Mouse (Mus musculus) liver, postnatal 0 days (tissue): Measurements from ENCODE around the gene Kcnk12. TPM values are rescaled to one million over a fixed set of nuclear protein-coding genes. Genes with fewer than 3 reads are reported as not detected.

Source experiments
- ATAC-seq: fragments of 200-750 bp; cut with Nextera tagmentation; 2 replicates; pipeline ENCODE4 v1.8.0; 2017; ENCODE audit warnings: mild to moderate bottlenecking, moderate library complexity
- DNase-seq: peaks from one replicate; pipeline ENCODE4 v3.0.0-alpha.2; 2016
- H3K27ac ChIP-seq: fragments of 300-500 bp; sonication (generic); 2 replicates; pipeline ENCODE4 v1.5.1; 2014; ENCODE audit warnings: antibody characterized with exemption, moderate library complexity, mild to moderate bottlenecking, low read depth
- H3K27me3 ChIP-seq: fragments of 300-500 bp; sonication (generic); 2 replicates; pipeline ENCODE4 v1.6.1; 2014; ENCODE audit warnings: low read length, control low read depth, mixed read lengths; ENCODE audit not compliant: insufficient read depth
- H3K36me3 ChIP-seq: fragments of 300-500 bp; sonication (generic); replicated peaks from 2 replicates; pipeline ENCODE4 v1.6.1; 2014; ENCODE audit warnings: mild to moderate bottlenecking, control low read depth, low read length, moderate library complexity, mixed read lengths; ENCODE audit not compliant: insufficient read depth
- H3K4me1 ChIP-seq: fragments of 300-500 bp; sonication (generic); 2 replicates; pipeline ENCODE4 v1.6.1; 2014; ENCODE audit warnings: antibody characterized with exemption, mild to moderate bottlenecking, control low read depth; ENCODE audit not compliant: insufficient read depth
- H3K4me2 ChIP-seq: fragments of 300-500 bp; sonication (generic); 2 replicates; pipeline ENCODE4 v1.6.1; 2014; ENCODE audit warnings: low read depth, mild to moderate bottlenecking, low read length, moderate library complexity, mixed read lengths
- H3K4me3 ChIP-seq: fragments of 300-500 bp; sonication (generic); 2 replicates; pipeline ENCODE4 v1.5.1; 2014; ENCODE audit warnings: low read depth, low read length
- H3K9ac ChIP-seq: fragments of 300-500 bp; sonication (generic); replicated peaks from 2 replicates; pipeline ENCODE4 v1.6.1; 2014; ENCODE audit warnings: mild to moderate bottlenecking, moderate library complexity
- H3K9me3 ChIP-seq: fragments of 300-500 bp; sonication (generic); 2 replicates; pipeline ENCODE4 v1.6.1; 2016; ENCODE audit warnings: mild to moderate bottlenecking, control low read depth, low read length, mixed read lengths
- CTCF ChIP-seq: sonication (generic); IDR thresholded peaks from 2 replicates; pipeline ENCODE4 v1.5.1; 2016; ENCODE audit warnings: antibody characterized with exemption, low read depth
- EP300 ChIP-seq: IDR thresholded peaks from 2 replicates; pipeline ENCODE4 v1.6.1; 2016; ENCODE audit warnings: antibody characterized with exemption, low read depth, mild to moderate bottlenecking
- WGBS: fragments of 180-500 bp; shearing (Covaris S2); extraction: QIAGEN DNeasy Blood & Tissue Kit; methylation state at CpG from one replicate; pipeline ENCODE4 v1.1.7; 2014; ENCODE audit not compliant: insufficient replicate concordance; 5-methylcytosine and 5-hydroxymethylcytosine counted together
- polyA plus RNA-seq: library from polyadenylated mRNA; unstranded; fragments of >200 nt; fragmentation: Nextera tagmentation; extraction: Ambion mirVana; gene quantifications from 2 replicates; pipeline ENCODE4 v1.2.1, GENCODE M21; 2015

Gene Kcnk12
- polyA plus RNA-seq, 1 experiment from 2014 or later: 0.52 TPM

DNA sequence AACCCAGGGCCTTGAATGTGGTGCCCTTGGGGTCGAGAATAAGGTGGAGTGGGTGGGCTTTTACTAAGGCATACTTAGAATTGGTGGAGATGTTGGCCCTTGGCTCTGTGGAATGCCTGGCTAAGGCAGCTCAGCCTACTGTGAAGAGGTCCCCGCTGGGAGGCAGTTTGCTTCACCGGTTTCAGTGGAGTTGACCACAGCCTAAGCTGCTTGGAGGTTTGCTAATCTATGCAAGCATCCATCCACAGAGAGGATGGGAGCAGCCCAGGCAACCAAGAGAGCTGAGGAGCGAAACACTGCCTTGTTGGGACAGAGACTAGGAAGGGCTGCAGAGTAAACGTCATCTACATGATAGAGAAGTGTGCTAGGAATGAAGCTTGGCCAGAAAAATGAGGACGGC is 101.0 kb downstream of the Kcnk12 start:
- TF ChIP-seq EP300: no peak
- H3K9me3 ChIP-seq: no peaks in the 10 kb centered on the region
- H3K36me3 ChIP-seq: peaks cover 19% of the 10 kb centered on the region; the same call in 1 of the 2 replicates
- ATAC-seq (no peak), DNase-seq (no peak)
- H3K4me1 ChIP-seq: no peaks in the 10 kb centered on the region
- 86% methylated on average over 6 of the region's 6 CpGs for WGBS
- no peak overlapping the region for H3K9ac ChIP-seq
- no peaks in the 10 kb centered on the region for H3K27me3 ChIP-seq
- no peak overlapping the region for H3K4me3 ChIP-seq
- H3K4me2 ChIP-seq: no peak overlapping the region
- no peak overlapping the region for H3K27ac ChIP-seq

GRCm38 (mm10) chr17:87695874-87696465 is 101.8 kb downstream of the Kcnk12 start:
- peaks cover 17% of the 10 kb centered on the region; the same call in 1 of the 2 replicates for H3K36me3 ChIP-seq
- H3K27ac ChIP-seq: no peak overlapping the region
- H3K9ac ChIP-seq: no peak overlapping the region
- no peak for ATAC-seq
- no peaks in the 10 kb centered on the region for H3K4me1 ChIP-seq
- WGBS: 88% methylated on average over 11 of the region's 11 CpGs
- no peak overlapping the region for H3K4me3 ChIP-seq
- no peak for DNase-seq
- TF ChIP-seq EP300 (no peak), CTCF (no peak)
- no peaks in the 10 kb centered on the region for H3K27me3 ChIP-seq
- H3K4me2 ChIP-seq: no peak overlapping the region
- H3K9me3 ChIP-seq: no peaks in the 10 kb centered on the region

Other genes with a start within 250 kb of the Kcnk12 start
- 3.1 and 4.4 TPM in 2 replicates for gene Epcam, start 162.0 kb downstream of the Kcnk12 start, polyA plus RNA-seq
- gene Msh2, start 125.7 kb downstream of the Kcnk12 start, polyA plus RNA-seq: 15.5 and 16.1 TPM in 2 replicates
- gene Rpl36-ps4, start 123.0 kb upstream of the Kcnk12 start, polyA plus RNA-seq: not detected in 2 replicates
- gene Msh6, start 177.1 kb upstream of the Kcnk12 start, polyA plus RNA-seq: 8.9 and 11.7 TPM in 2 replicates